Mouse (Mus musculus): ENCODE data around the gene Gm37240.

Gene Gm37240

GRCm38 (mm10) chr3:84955857-84956256 lies 931.5 kb downstream of the Gm37240 start:
- no peak for DNase-seq (ENCODE audit: low read depth, low spot score)

GRCm38 (mm10) chr3:84955011-84955775 lies 932.1 kb downstream of the Gm37240 start:
- no peak for DNase-seq (ENCODE audit: low read depth, low spot score)

- DNase-seq (ENCODE audit: low read depth, low spot score) = no peak
Observed at GRCm38 (mm10) chr3:84952585-84953187, 934.6 kb downstream of the Gm37240 start.

- DNase-seq (ENCODE audit: low read depth, low spot score) = peak; percentile 86
Observed at GRCm38 (mm10) chr3:84952135-84952534, 935.2 kb downstream of the Gm37240 start.

- no peak for DNase-seq (ENCODE audit: low read depth, low spot score)
Observed at GRCm38 (mm10) chr3:84951698-84952097, 935.6 kb downstream of the Gm37240 start.

- DNase-seq (ENCODE audit: low read depth, low spot score) = no peak
Observed at GRCm38 (mm10) chr3:84949387-84949786, 937.9 kb downstream of the Gm37240 start.

- no peak for DNase-seq (ENCODE audit: low read depth, low spot score)
Observed at GRCm38 (mm10) chr3:84946381-84946780, 940.9 kb downstream of the Gm37240 start.

GRCm38 (mm10) chr3:84944933-84945332 lies 942.4 kb downstream of the Gm37240 start:
- DNase-seq (ENCODE audit: low read depth, low spot score) = no peak

- DNase-seq (ENCODE audit: low read depth, low spot score) = no peak
Observed at GRCm38 (mm10) chr3:84937360-84938355, 949.7 kb downstream of the Gm37240 start.

- DNase-seq (ENCODE audit: low read depth, low spot score) = no peak
Observed at GRCm38 (mm10) chr3:84936956-84937355, 950.4 kb downstream of the Gm37240 start.

GRCm38 (mm10) chr3:84936252-84936651 lies 951.1 kb downstream of the Gm37240 start:
- DNase-seq (ENCODE audit: low read depth, low spot score) = no peak

GRCm38 (mm10) chr3:84935729-84936128 lies 951.6 kb downstream of the Gm37240 start:
- no peak for DNase-seq (ENCODE audit: low read depth, low spot score)

- no peak for DNase-seq (ENCODE audit: low read depth, low spot score)
Observed at GRCm38 (mm10) chr3:84930683-84931082, 956.6 kb downstream of the Gm37240 start.

GRCm38 (mm10) chr3:84929171-84929570 lies 958.1 kb downstream of the Gm37240 start:
- DNase-seq (ENCODE audit: low read depth, low spot score) = no peak

- peak; percentile 64 for DNase-seq (ENCODE audit: low read depth, low spot score)
Observed at GRCm38 (mm10) chr3:84927901-84928300, 959.4 kb downstream of the Gm37240 start.

GRCm38 (mm10) chr3:84927168-84927794 lies 960.0 kb downstream of the Gm37240 start:
- DNase-seq (ENCODE audit: low read depth, low spot score) = no peak

- no peak for DNase-seq (ENCODE audit: low read depth, low spot score)
Observed at GRCm38 (mm10) chr3:84926140-84926539, 961.2 kb downstream of the Gm37240 start.

GRCm38 (mm10) chr3:84925229-84925628 lies 962.1 kb downstream of the Gm37240 start:
- no peak for DNase-seq (ENCODE audit: low read depth, low spot score)

- peak; percentile 10 for DNase-seq (ENCODE audit: low read depth, low spot score)
Observed at GRCm38 (mm10) chr3:84923670-84924069, 963.6 kb downstream of the Gm37240 start.

GRCm38 (mm10) chr3:84923256-84923655 lies 964.1 kb downstream of the Gm37240 start:
- DNase-seq (ENCODE audit: low read depth, low spot score) = peak; percentile 13

GRCm38 (mm10) chr3:84921704-84922420 lies 965.5 kb downstream of the Gm37240 start:
- peak; percentile 28 for DNase-seq (ENCODE audit: low read depth, low spot score)

All from ZHBTc4 (cell line).